Mouse (Mus musculus): ENCODE data around the gene Mrps22. TPM values are rescaled to one million over a fixed set of nuclear protein-coding genes. Genes with fewer than 3 reads are reported as not detected.

The Mrps22 gene
- polyA plus RNA-seq (2011; ENCODE audit: insufficient read depth, insufficient read length, low replicate concordance, missing spikeins), result 8.7 and 20.8 TPM in 2 replicates

DNA sequence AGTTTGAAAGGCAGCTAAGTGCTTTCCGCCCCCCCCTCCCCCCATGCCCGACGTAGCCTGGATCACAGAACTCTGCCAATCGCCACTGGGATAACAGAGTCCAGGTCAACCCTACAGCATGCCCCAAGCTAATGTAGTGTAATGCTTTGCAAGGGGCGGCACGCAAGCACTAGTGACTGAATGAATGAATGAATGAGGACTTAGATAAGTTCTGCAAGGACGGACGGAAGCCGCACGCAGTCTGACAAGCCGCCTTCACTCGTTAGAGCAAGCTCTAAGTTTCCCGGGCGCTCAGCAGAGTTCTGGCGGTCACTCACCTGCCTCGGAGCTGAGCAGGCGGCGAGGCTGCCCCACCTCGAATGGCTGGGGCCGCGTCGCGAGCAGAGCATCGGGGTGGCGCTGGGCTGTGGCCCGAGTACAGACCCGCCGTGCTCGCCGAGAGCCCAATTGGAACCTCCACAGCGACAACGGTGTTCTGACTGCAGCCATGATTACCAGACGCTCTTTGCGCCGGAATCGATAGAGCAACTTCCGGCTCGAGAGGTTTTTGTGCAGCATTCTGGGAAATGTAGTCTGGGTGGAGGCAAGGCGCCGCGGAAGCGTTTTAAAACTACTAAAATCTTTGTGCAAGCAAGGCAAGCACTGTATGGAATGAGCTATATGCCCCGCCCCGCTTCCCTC is at the start of gene Mrps22:
Gene Mrps22 (minus strand): TSS at position 505 of the 681 bp plus-strand sequence.
- Histone ChIP-seq H3K27ac (ENCODE audit: control insufficient read depth, insufficient read depth, low read depth, low read length, poor library complexity) (peak within 1 kb of the TSS; percentile 31; the same call in 1 of the 2 replicates), H3K4me3 (replicated peaks; ENCODE audit: control insufficient read depth, low read depth, low read length) (peak within 1 kb of the TSS; percentile 88), H3K4me1 (ENCODE audit: control insufficient read depth, insufficient read depth, low read length) (no peaks in the 10 kb centered on the region)
- no peak for TF ChIP-seq CTCF (IDR thresholded peaks at IDR 0.05; ENCODE audit: control insufficient read depth, insufficient read depth, low read length)
- TF ChIP-seq POLR2A (IDR thresholded peaks at IDR 0.05; ENCODE audit: borderline replicate concordance, control insufficient read depth, low read depth, low read length), result peak; percentile 59; the same call in 1 of the 2 replicates
- WGBS, result under 1% methylated on average over 44 of the region's 44 CpGs

DNA sequence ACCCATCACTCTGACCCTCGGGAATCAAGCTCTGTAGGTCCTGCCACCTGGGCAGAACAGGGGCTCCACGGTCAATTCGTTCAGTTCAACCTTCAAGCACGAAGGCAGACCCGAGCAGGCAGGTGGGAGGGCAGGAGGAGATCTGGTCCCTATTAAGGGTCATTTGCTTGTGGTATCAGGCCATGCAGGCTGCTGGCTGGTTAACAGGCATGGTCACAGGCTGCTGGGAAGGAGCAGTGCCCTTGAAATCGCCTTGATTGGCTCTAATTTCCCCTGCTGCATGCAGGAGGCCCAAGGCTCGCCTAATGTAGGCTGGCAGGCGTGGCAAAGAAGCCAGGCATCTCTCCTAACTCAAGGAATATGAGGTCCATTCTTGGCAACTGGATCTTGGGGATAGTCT is 49.1 kb upstream of the Mrps22 start:
- H3K27ac ChIP-seq (ENCODE audit: control insufficient read depth, insufficient read depth, low read depth, low read length, poor library complexity), result no peak overlapping the region
- WGBS, result 51% methylated on average over 8 of the region's 8 CpGs
- TF ChIP-seq CTCF (IDR thresholded peaks at IDR 0.05; ENCODE audit: control insufficient read depth, insufficient read depth, low read length) (no peak), POLR2A (IDR thresholded peaks at IDR 0.05; ENCODE audit: borderline replicate concordance, control insufficient read depth, low read depth, low read length) (no peak)
- H3K4me1 ChIP-seq (ENCODE audit: control insufficient read depth, insufficient read depth, low read length), result no peaks in the 10 kb centered on the region
- no peak overlapping the region for H3K4me3 ChIP-seq (replicated peaks; ENCODE audit: control insufficient read depth, low read depth, low read length)

- no peak overlapping the region for H3K4me3 ChIP-seq (replicated peaks; ENCODE audit: control insufficient read depth, low read depth, low read length)
- no peak overlapping the region for H3K27ac ChIP-seq (ENCODE audit: control insufficient read depth, insufficient read depth, low read depth, low read length, poor library complexity)
- TF ChIP-seq POLR2A (IDR thresholded peaks at IDR 0.05; ENCODE audit: borderline replicate concordance, control insufficient read depth, low read depth, low read length) (no peak), CTCF (IDR thresholded peaks at IDR 0.05; ENCODE audit: control insufficient read depth, insufficient read depth, low read length) (no peak)
- 83% methylated on average over 12 of the region's 12 CpGs for WGBS
- H3K4me1 ChIP-seq (ENCODE audit: control insufficient read depth, insufficient read depth, low read length), result no peaks in the 10 kb centered on the region
Observed at GRCm38 (mm10) chr9:98647418-98647817, 46.0 kb upstream of the Mrps22 start.

GRCm38 (mm10) chr9:98645750-98646149 is 44.3 kb upstream of the Mrps22 start:
- WGBS, result 21% methylated on average over 4 of the region's 4 CpGs
- TF ChIP-seq POLR2A (IDR thresholded peaks at IDR 0.05; ENCODE audit: borderline replicate concordance, control insufficient read depth, low read depth, low read length) (no peak), CTCF (IDR thresholded peaks at IDR 0.05; ENCODE audit: control insufficient read depth, insufficient read depth, low read length) (peak; percentile 48; the same call in 1 of the 2 replicates)
- Histone ChIP-seq H3K27ac (ENCODE audit: control insufficient read depth, insufficient read depth, low read depth, low read length, poor library complexity) (no peak overlapping the region), H3K4me1 (ENCODE audit: control insufficient read depth, insufficient read depth, low read length) (no peaks in the 10 kb centered on the region), H3K4me3 (replicated peaks; ENCODE audit: control insufficient read depth, low read depth, low read length) (no peak overlapping the region)

DNA sequence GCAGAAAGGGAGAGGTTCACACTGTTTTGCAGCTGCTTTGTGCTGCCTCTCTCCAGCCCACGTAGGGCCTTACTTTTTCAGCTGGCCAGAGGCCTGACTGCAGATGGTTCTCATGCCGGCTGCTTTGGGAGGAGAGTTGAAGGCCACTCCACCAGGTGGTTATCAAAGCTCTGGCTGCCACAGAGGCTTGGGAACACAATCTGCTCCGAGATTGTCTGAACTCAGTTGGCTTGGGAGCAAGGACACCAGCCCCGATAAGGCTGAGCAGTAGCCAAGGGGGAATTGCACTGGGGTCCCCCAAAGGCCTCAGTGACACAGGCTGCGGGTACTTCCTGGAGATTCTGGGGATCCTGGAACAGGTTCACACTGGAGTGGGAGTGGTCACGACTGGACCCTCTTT is 40.7 kb upstream of the Mrps22 start:
- no peaks in the 10 kb centered on the region for H3K4me1 ChIP-seq (ENCODE audit: control insufficient read depth, insufficient read depth, low read length)

GRCm38 (mm10) chr9:98633287-98634162 is 32.1 kb upstream of the Mrps22 start:
- no peak for TF ChIP-seq CTCF (IDR thresholded peaks at IDR 0.05; ENCODE audit: control insufficient read depth, insufficient read depth, low read length)
- TF ChIP-seq POLR2A (IDR thresholded peaks at IDR 0.05; ENCODE audit: borderline replicate concordance, control insufficient read depth, low read depth, low read length), result no peak
- Histone ChIP-seq H3K27ac (ENCODE audit: control insufficient read depth, insufficient read depth, low read depth, low read length, poor library complexity) (no peak overlapping the region), H3K4me1 (ENCODE audit: control insufficient read depth, insufficient read depth, low read length) (no peaks in the 10 kb centered on the region), H3K4me3 (replicated peaks; ENCODE audit: control insufficient read depth, low read depth, low read length) (no peak overlapping the region)
- 71% methylated on average over 13 of the region's 13 CpGs for WGBS

More for the DNA sequence above, 40.7 kb upstream of the Mrps22 start:
- Histone ChIP-seq H3K27ac (ENCODE audit: control insufficient read depth, insufficient read depth, low read depth, low read length, poor library complexity) (no peak overlapping the region), H3K4me3 (replicated peaks; ENCODE audit: control insufficient read depth, low read depth, low read length) (no peak overlapping the region)
- 76% methylated on average over 6 of the region's 6 CpGs for WGBS
- TF ChIP-seq POLR2A (IDR thresholded peaks at IDR 0.05; ENCODE audit: borderline replicate concordance, control insufficient read depth, low read depth, low read length) (no peak), CTCF (IDR thresholded peaks at IDR 0.05; ENCODE audit: control insufficient read depth, insufficient read depth, low read length) (no peak)

DNA sequence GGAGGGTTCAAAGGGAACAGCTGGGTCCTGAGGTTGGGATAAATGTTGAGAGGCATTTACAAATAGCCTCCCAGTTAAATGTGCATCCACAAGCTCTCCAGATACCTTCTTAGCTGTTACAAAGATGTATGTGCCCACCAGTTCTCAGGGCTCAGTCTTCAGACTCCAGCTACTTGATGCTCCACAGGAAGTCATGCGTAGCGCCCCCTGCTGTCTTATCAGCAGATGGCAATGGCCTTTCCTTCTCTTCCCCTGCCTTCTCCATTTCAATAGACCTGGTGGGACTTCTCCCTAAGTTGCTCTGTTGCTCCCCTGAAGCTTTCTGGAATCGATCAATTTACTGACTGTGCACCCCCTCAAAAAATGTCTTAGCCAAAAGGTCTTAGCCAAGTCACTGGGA is 27.0 kb upstream of the Mrps22 start:
- 29% methylated on average over 3 of the region's 3 CpGs for WGBS
- TF ChIP-seq CTCF (IDR thresholded peaks at IDR 0.05; ENCODE audit: control insufficient read depth, insufficient read depth, low read length) (peak; percentile 43), POLR2A (IDR thresholded peaks at IDR 0.05; ENCODE audit: borderline replicate concordance, control insufficient read depth, low read depth, low read length) (no peak)

DNA sequence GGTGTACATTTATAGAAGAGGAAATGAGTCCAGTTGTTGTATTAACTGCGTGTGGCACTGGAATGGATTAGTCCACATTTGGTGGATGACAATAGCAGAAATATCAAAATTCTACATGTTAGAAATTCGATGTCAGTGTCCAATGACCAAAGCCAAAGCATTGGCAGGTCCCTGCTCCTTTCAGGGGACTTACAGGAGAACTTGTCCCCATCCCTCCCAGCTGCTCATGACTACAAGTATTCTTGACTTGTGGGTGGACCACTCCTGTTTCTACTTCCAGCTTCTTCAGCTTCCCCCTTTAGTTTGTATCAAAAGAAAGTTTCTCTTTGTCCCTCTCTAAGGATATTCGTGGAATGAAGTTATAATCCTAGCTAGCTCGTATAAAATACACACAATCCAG is 3.4 kb upstream of the Mrps22 start:
- WGBS, result 63% methylated on average over 4 of the region's 4 CpGs
- no peak overlapping the region for H3K4me3 ChIP-seq (replicated peaks; ENCODE audit: control insufficient read depth, low read depth, low read length)
- H3K27ac ChIP-seq (ENCODE audit: control insufficient read depth, insufficient read depth, low read depth, low read length, poor library complexity), result no peak overlapping the region
- TF ChIP-seq CTCF (IDR thresholded peaks at IDR 0.05; ENCODE audit: control insufficient read depth, insufficient read depth, low read length) (no peak), POLR2A (IDR thresholded peaks at IDR 0.05; ENCODE audit: borderline replicate concordance, control insufficient read depth, low read depth, low read length) (no peak)
- H3K4me1 ChIP-seq (ENCODE audit: control insufficient read depth, insufficient read depth, low read length), result no peaks in the 10 kb centered on the region; the same call in 1 of the 2 replicates

More for the DNA sequence above, 27.0 kb upstream of the Mrps22 start:
- no peak overlapping the region for H3K4me3 ChIP-seq (replicated peaks; ENCODE audit: control insufficient read depth, low read depth, low read length)
- no peak overlapping the region for H3K27ac ChIP-seq (ENCODE audit: control insufficient read depth, insufficient read depth, low read depth, low read length, poor library complexity)
- no peaks in the 10 kb centered on the region for H3K4me1 ChIP-seq (ENCODE audit: control insufficient read depth, insufficient read depth, low read length)

All from bone marrow, adult 2 months (tissue).